Mouse (Mus musculus) hindbrain, embryonic 12.5 days (tissue): Measurements from ENCODE around the gene Tmem176b. TPM values are rescaled to one million over a fixed set of nuclear protein-coding genes. Genes with fewer than 3 reads are reported as not detected.

Source experiments
- ATAC-seq: fragments of 200-750 bp; cut with Nextera tagmentation; 2 replicates; pipeline ENCODE4 v1.8.0; 2017; ENCODE audit warnings: moderate TSS enrichment; ENCODE audit not compliant: low FRiP score
- H3K27ac ChIP-seq: fragments of 300-500 bp; sonication (generic); 2 replicates; pipeline ENCODE4 v1.5.1; 2016; ENCODE audit warnings: mild to moderate bottlenecking
- H3K27me3 ChIP-seq: fragments of 300-500 bp; sonication (generic); 2 replicates; pipeline ENCODE4 v1.6.1; 2016; ENCODE audit warnings: mild to moderate bottlenecking
- H3K36me3 ChIP-seq: fragments of 300-500 bp; sonication (generic); 2 replicates; pipeline ENCODE4 v1.6.1; 2016; ENCODE audit warnings: mild to moderate bottlenecking
- H3K4me1 ChIP-seq: fragments of 300-500 bp; sonication (generic); 2 replicates; pipeline ENCODE4 v1.6.1; 2016
- H3K4me2 ChIP-seq: fragments of 300-500 bp; sonication (generic); replicated peaks from 2 replicates; pipeline ENCODE4 v1.6.1; 2016; ENCODE audit warnings: mild to moderate bottlenecking
- H3K4me3 ChIP-seq: fragments of 300-500 bp; sonication (generic); 2 replicates; pipeline ENCODE4 v1.5.1; 2016; ENCODE audit warnings: mild to moderate bottlenecking
- H3K9ac ChIP-seq: fragments of 300-500 bp; sonication (generic); 2 replicates; pipeline ENCODE4 v1.6.1; 2016; ENCODE audit warnings: mild to moderate bottlenecking, moderate library complexity
- H3K9me3 ChIP-seq: fragments of 300-500 bp; sonication (generic); replicated peaks from 2 replicates; pipeline ENCODE4 v1.6.1; 2016; ENCODE audit warnings: mild to moderate bottlenecking
- WGBS: fragments of 180-500 bp; shearing (Covaris S2); methylation state at CpG from one replicate; pipeline ENCODE4 v1.1.7; 2016; 5-methylcytosine and 5-hydroxymethylcytosine counted together
- polyA plus RNA-seq: library from polyadenylated mRNA; unstranded; fragments of >200 nt; fragmentation: Nextera tagmentation; extraction: Ambion mirVana; gene quantifications from 2 replicates; pipeline ENCODE4 v1.2.1, GENCODE M21; 2016

Gene Tmem176b
- polyA plus RNA-seq, 1 experiment from 2014 or later: 118 TPM

- Histone ChIP-seq H3K27ac (no peak overlapping the region), H3K9me3 (no peaks in the 10 kb centered on the region), H3K4me2 (no peak overlapping the region), H3K4me1 (no peaks in the 10 kb centered on the region), H3K4me3 (no peak overlapping the region), H3K36me3 (no peaks in the 10 kb centered on the region), H3K9ac (no peak overlapping the region), H3K27me3 (no peaks in the 10 kb centered on the region)
- ATAC-seq: no peak
- 12% methylated on average over 6 of the region's 6 CpGs for WGBS
These were observed 23.5 kb downstream of the Tmem176b start for GRCm38 (mm10) chr6:48817815-48818214.

- H3K4me1 ChIP-seq: no peaks in the 10 kb centered on the region
- no peaks in the 10 kb centered on the region for H3K9me3 ChIP-seq
- H3K9ac ChIP-seq: no peak overlapping the region
These were observed 26.3 kb downstream of the Tmem176b start for GRCm38 (mm10) chr6:48815013-48815412.

GRCm38 (mm10) chr6:48809494-48810219 lies 31.6 kb downstream of the Tmem176b start:
- no peaks in the 10 kb centered on the region for H3K4me1 ChIP-seq
- no peak overlapping the region for H3K4me2 ChIP-seq
- no peak overlapping the region for H3K4me3 ChIP-seq
- H3K27ac ChIP-seq: no peak overlapping the region
- no peaks in the 10 kb centered on the region for H3K9me3 ChIP-seq
- H3K9ac ChIP-seq: no peak overlapping the region
- no peak for ATAC-seq
- 75% methylated on average over 3 of the region's 3 CpGs for WGBS
- H3K27me3 ChIP-seq: no peaks in the 10 kb centered on the region
- H3K36me3 ChIP-seq: no peaks in the 10 kb centered on the region

More at GRCm38 (mm10) chr6:48815013-48815412, 26.3 kb downstream of the Tmem176b start:
- Histone ChIP-seq H3K4me2 (no peak overlapping the region), H3K27me3 (no peaks in the 10 kb centered on the region), H3K27ac (no peak overlapping the region), H3K36me3 (no peaks in the 10 kb centered on the region), H3K4me3 (no peak overlapping the region)
- ATAC-seq: no peak

- Histone ChIP-seq H3K9ac (no peak overlapping the region), H3K4me2 (no peak overlapping the region), H3K4me3 (no peak overlapping the region), H3K27me3 (no peaks in the 10 kb centered on the region), H3K36me3 (no peaks in the 10 kb centered on the region), H3K4me1 (no peaks in the 10 kb centered on the region), H3K9me3 (no peaks in the 10 kb centered on the region), H3K27ac (no peak overlapping the region)
- 89% methylated on average over 3 of the region's 3 CpGs for WGBS
- no peak for ATAC-seq
These were observed 34.5 kb downstream of the Tmem176b start for GRCm38 (mm10) chr6:48806746-48807145.

- Histone ChIP-seq H3K4me1 (no peaks in the 10 kb centered on the region), H3K4me3 (no peak overlapping the region), H3K27ac (no peak overlapping the region), H3K9ac (no peak overlapping the region), H3K36me3 (no peaks in the 10 kb centered on the region), H3K27me3 (no peaks in the 10 kb centered on the region), H3K9me3 (no peaks in the 10 kb centered on the region), H3K4me2 (no peak overlapping the region)
- ATAC-seq: no peak
- 89% methylated on average over 5 of the region's 5 CpGs for WGBS
These were observed 37.0 kb downstream of the Tmem176b start for GRCm38 (mm10) chr6:48804346-48804745.

GRCm38 (mm10) chr6:48803406-48804051 lies 37.8 kb downstream of the Tmem176b start:
- Histone ChIP-seq H3K9ac (no peak overlapping the region), H3K27ac (no peak overlapping the region), H3K4me2 (no peak overlapping the region), H3K36me3 (no peaks in the 10 kb centered on the region), H3K27me3 (no peaks in the 10 kb centered on the region), H3K4me1 (no peaks in the 10 kb centered on the region), H3K9me3 (no peaks in the 10 kb centered on the region), H3K4me3 (no peak overlapping the region)
- no peak for ATAC-seq

- no peak overlapping the region for H3K4me2 ChIP-seq
- H3K4me1 ChIP-seq: no peaks in the 10 kb centered on the region
- H3K27ac ChIP-seq: no peak overlapping the region
- no peak overlapping the region for H3K9ac ChIP-seq
- no peaks in the 10 kb centered on the region for H3K36me3 ChIP-seq
- no peaks in the 10 kb centered on the region for H3K9me3 ChIP-seq
- no peak for ATAC-seq
- WGBS: 84% methylated on average over 1 of the region's 1 CpGs
- no peak overlapping the region for H3K4me3 ChIP-seq
- no peaks in the 10 kb centered on the region for H3K27me3 ChIP-seq
These were observed 39.4 kb downstream of the Tmem176b start for GRCm38 (mm10) chr6:48801897-48802296.

GRCm38 (mm10) chr6:48787867-48788266 lies 53.4 kb downstream of the Tmem176b start:
- no peak for ATAC-seq
- no peaks in the 10 kb centered on the region for H3K4me1 ChIP-seq
- no peak overlapping the region for H3K9ac ChIP-seq
- H3K4me2 ChIP-seq: no peak overlapping the region
- no peaks in the 10 kb centered on the region for H3K27me3 ChIP-seq
- no peak overlapping the region for H3K27ac ChIP-seq
- no peak overlapping the region for H3K4me3 ChIP-seq
- H3K9me3 ChIP-seq: no peaks in the 10 kb centered on the region
- WGBS: 86% methylated on average over 2 of the region's 2 CpGs
- H3K36me3 ChIP-seq: no peaks in the 10 kb centered on the region

- H3K4me1 ChIP-seq: no peaks in the 10 kb centered on the region
- WGBS: 88% methylated on average over 2 of the region's 2 CpGs
- H3K4me3 ChIP-seq: no peak overlapping the region
- no peaks in the 10 kb centered on the region for H3K36me3 ChIP-seq
- H3K9me3 ChIP-seq: no peaks in the 10 kb centered on the region
- no peak for ATAC-seq
- H3K27ac ChIP-seq: no peak overlapping the region
- H3K4me2 ChIP-seq: no peak overlapping the region
- no peak overlapping the region for H3K9ac ChIP-seq
- no peaks in the 10 kb centered on the region for H3K27me3 ChIP-seq
These were observed 55.7 kb downstream of the Tmem176b start for GRCm38 (mm10) chr6:48785601-48786000.

- Histone ChIP-seq H3K4me3 (no peak overlapping the region), H3K36me3 (no peaks in the 10 kb centered on the region), H3K27ac (no peak overlapping the region), H3K9me3 (no peaks in the 10 kb centered on the region), H3K27me3 (no peaks in the 10 kb centered on the region), H3K4me2 (no peak overlapping the region), H3K9ac (no peak overlapping the region), H3K4me1 (no peaks in the 10 kb centered on the region)
- WGBS: 82% methylated on average over 1 of the region's 1 CpGs
- no peak for ATAC-seq
These were observed 56.1 kb downstream of the Tmem176b start for GRCm38 (mm10) chr6:48785189-48785588.

GRCm38 (mm10) chr6:48784406-48784805 lies 56.9 kb downstream of the Tmem176b start:
- no peak overlapping the region for H3K4me2 ChIP-seq
- H3K9me3 ChIP-seq: no peaks in the 10 kb centered on the region; the same call in 1 of the 2 replicates
- 89% methylated on average over 1 of the region's 1 CpGs for WGBS
- H3K4me1 ChIP-seq: no peaks in the 10 kb centered on the region
- H3K36me3 ChIP-seq: no peaks in the 10 kb centered on the region
- H3K27me3 ChIP-seq: no peaks in the 10 kb centered on the region
- no peak overlapping the region for H3K4me3 ChIP-seq
- no peak overlapping the region for H3K9ac ChIP-seq
- ATAC-seq: no peak
- H3K27ac ChIP-seq: no peak overlapping the region
